In the genomic region with DNA sequence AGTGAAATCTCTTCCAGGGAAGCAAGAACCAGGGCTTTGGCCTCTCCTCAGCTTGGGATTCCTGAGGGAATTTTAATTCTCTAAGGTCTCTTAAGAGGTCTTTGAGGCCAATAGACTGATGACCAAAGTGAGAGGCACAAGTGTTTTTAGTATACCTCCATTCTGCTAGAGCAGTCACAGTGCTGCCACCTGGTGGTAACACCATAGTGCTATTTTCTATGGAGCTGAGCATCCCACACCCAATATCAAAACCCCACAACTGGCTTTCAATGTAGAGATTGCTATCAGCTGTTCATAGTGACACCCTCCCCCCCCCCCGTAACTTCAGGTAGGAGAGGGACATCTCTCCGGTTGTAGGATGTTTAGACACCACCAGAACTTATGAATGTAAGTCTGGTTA, we compare ENCODE assay signal across 9 mouse cellular contexts. TPM values are rescaled to one million over a fixed set of nuclear protein-coding genes. Genes with fewer than 3 reads are reported as not detected.
DNase-seq lines count a peak whose midpoint lies in the region; ATAC-seq and TF ChIP-seq lines count a peak whose summit lies in the region.
"Had no signal": no experiment of that assay in that cellular context is flagged by ENCODE, and none has a peak within 500 bp of the region (broad histone marks: within the 10 kb centered on the region; RNA-seq: fewer than 3 reads in every experiment).

No protein-coding gene starts in this region.

- TF ChIP-seq POLR2A in limb, embryonic 14.5 days (IDR thresholded peaks at IDR 0.05; ENCODE audit: borderline replicate concordance, extremely low read depth, insufficient read depth, insufficient read length): no peak

- H3K4me3 ChIP-seq in forebrain, embryonic 13.5 days: no peak overlapping the region
- H3K4me3 ChIP-seq in limb, embryonic 14.5 days (replicated peaks; ENCODE audit: low read length): no peak overlapping the region
- H3K4me3 ChIP-seq: heart, embryonic 15.5 days had no signal

- peak; percentile 55; the same call in 1 of the 2 replicates for ATAC-seq in forebrain, embryonic 13.5 days
- no peak for ATAC-seq in limb, embryonic 14.5 days (ENCODE audit: low FRiP score, low read depth)

- no peaks in the 10 kb centered on the region for H3K27me3 ChIP-seq in forebrain, embryonic 13.5 days
- no peaks in the 10 kb centered on the region for H3K27me3 ChIP-seq in limb, embryonic 14.5 days (ENCODE audit: control insufficient read depth, insufficient read depth, low read length)

- no peak overlapping the region for H3K9ac ChIP-seq in forebrain, embryonic 13.5 days
- no peak overlapping the region for H3K9ac ChIP-seq in limb, embryonic 14.5 days (ENCODE audit: low read depth, low read length, severe bottlenecking)
- H3K9ac ChIP-seq: heart, embryonic 15.5 days had no signal

- peak; percentile 35 to 50 for DNase-seq in urinary bladder, adult 18-20 months (ENCODE audit: low spot score in 2 of 2)
- no peak for DNase-seq in urinary bladder, adult 2 months (ENCODE audit: low spot score)
- DNase-seq in c-Kit-positive CD71-negative TER-119-negative erythroid progenitor cells, embryonic 14.5 days (ENCODE audit: low read depth): peak; percentile 64
- peak; percentile 56 to 82 for DNase-seq in kidney, adult 8-10 months
- peak; percentile 83 for DNase-seq in limb, embryonic 14.5 days (ENCODE audit: low spot score)
- peak; percentile 32 for DNase-seq in retina, adult 2 months (ENCODE audit: low read depth, low spot score)
- peak; percentile 77 for DNase-seq in thymus, postnatal 25 days

- no peaks in the 10 kb centered on the region for H3K36me3 ChIP-seq in forebrain, embryonic 13.5 days (ENCODE audit: poor library complexity, severe bottlenecking)
- H3K36me3 ChIP-seq in limb, embryonic 14.5 days (ENCODE audit: control insufficient read depth, insufficient read depth, low read length): no peaks in the 10 kb centered on the region
- H3K36me3 ChIP-seq: heart, embryonic 15.5 days had no signal

- no peak overlapping the region for H3K4me2 ChIP-seq in forebrain, embryonic 13.5 days
- H3K4me2 ChIP-seq in limb, embryonic 14.5 days (replicated peaks; ENCODE audit: low read depth, low read length, severe bottlenecking): no peak overlapping the region
- H3K4me2 ChIP-seq: heart, embryonic 15.5 days had no signal

- 17% methylated on average over 2 of the region's 2 CpGs for WGBS in forebrain, embryonic 13.5 days
- 15% methylated on average over 2 of the region's 2 CpGs for WGBS in limb, embryonic 14.5 days

- no peak overlapping the region for H3K27ac ChIP-seq in forebrain, embryonic 13.5 days
- no peak overlapping the region for H3K27ac ChIP-seq in limb, embryonic 14.5 days (replicated peaks; ENCODE audit: low read depth, low read length)
- H3K27ac ChIP-seq: heart, embryonic 15.5 days had no signal

- H3K4me1 ChIP-seq in forebrain, embryonic 13.5 days: no peaks in the 10 kb centered on the region
- H3K4me1 ChIP-seq in limb, embryonic 14.5 days (ENCODE audit: control insufficient read depth, insufficient read depth, low read length): no peaks in the 10 kb centered on the region
- H3K4me1 ChIP-seq: heart, embryonic 15.5 days had no signal

- H3K9me3 ChIP-seq in forebrain, embryonic 13.5 days (replicated peaks): no peaks in the 10 kb centered on the region
- no peaks in the 10 kb centered on the region for H3K9me3 ChIP-seq in limb, embryonic 14.5 days (ENCODE audit: control insufficient read depth, low read length)
- H3K9me3 ChIP-seq: heart, embryonic 15.5 days had no signal

RNA-seq across cellular contexts. Expression of gene Trim31, which starts 16.2 kb away (rescaled TPM):
- not detected in 2 replicates for polyA plus RNA-seq in urinary bladder, adult 2 months (2012; rRNA removed)
- polyA plus RNA-seq in forebrain, embryonic 13.5 days (2015; fragmentation: Nextera tagmentation; extraction: Ambion mirVana): not detected in 2 replicates
- polyA plus RNA-seq in limb, embryonic 14.5 days (2012; rRNA removed): not detected in 2 replicates
- polyA plus RNA-seq in limb, embryonic 14.5 days (2014; fragmentation: Nextera tagmentation; extraction: Ambion mirVana): not detected in 2 replicates
- polyA plus RNA-seq: heart, embryonic 15.5 days had no signal

RNA-seq across cellular contexts. Expression of gene Trim40, which starts 24.2 kb away (rescaled TPM):
- 0.15 and 0.41 TPM in 2 replicates for polyA plus RNA-seq in urinary bladder, adult 2 months (2012; rRNA removed)
- polyA plus RNA-seq in forebrain, embryonic 13.5 days (2015; fragmentation: Nextera tagmentation; extraction: Ambion mirVana): not detected in 2 replicates
- polyA plus RNA-seq in limb, embryonic 14.5 days (2012; rRNA removed): 0.08 TPM in 1 of 2 replicates, not detected in the other
- polyA plus RNA-seq in limb, embryonic 14.5 days (2014; fragmentation: Nextera tagmentation; extraction: Ambion mirVana): not detected in 2 replicates
- polyA plus RNA-seq: heart, embryonic 15.5 days had no signal

RNA-seq across cellular contexts. Expression of gene Rnf39, which starts 28.6 kb away (rescaled TPM):
- polyA plus RNA-seq in urinary bladder, adult 2 months (2012; rRNA removed): 8.9 and 11.0 TPM in 2 replicates
- polyA plus RNA-seq in forebrain, embryonic 13.5 days (2015; fragmentation: Nextera tagmentation; extraction: Ambion mirVana): 0.21 and 0.83 TPM in 2 replicates
- polyA plus RNA-seq in limb, embryonic 14.5 days (2012; rRNA removed): 3.2 and 4.0 TPM in 2 replicates
- polyA plus RNA-seq in limb, embryonic 14.5 days (2014; fragmentation: Nextera tagmentation; extraction: Ambion mirVana): 2.8 and 3.5 TPM in 2 replicates

RNA-seq across cellular contexts. Expression of gene Ppp1r11, which starts 37.4 kb away (rescaled TPM):
- polyA plus RNA-seq in urinary bladder, adult 2 months (2012; rRNA removed): 114 and 122 TPM in 2 replicates
- 161 and 162 TPM in 2 replicates for polyA plus RNA-seq in forebrain, embryonic 13.5 days (2015; fragmentation: Nextera tagmentation; extraction: Ambion mirVana)
- 81.5 and 116 TPM in 2 replicates for polyA plus RNA-seq in limb, embryonic 14.5 days (2012; rRNA removed)
- polyA plus RNA-seq in limb, embryonic 14.5 days (2014; fragmentation: Nextera tagmentation; extraction: Ambion mirVana): 125 and 128 TPM in 2 replicates

RNA-seq across cellular contexts. Expression of gene Znrd1, which starts 44.3 kb away (rescaled TPM):
- polyA plus RNA-seq in urinary bladder, adult 2 months (2012; rRNA removed): 38.3 and 39.6 TPM in 2 replicates
- polyA plus RNA-seq in forebrain, embryonic 13.5 days (2015; fragmentation: Nextera tagmentation; extraction: Ambion mirVana): 92.3 and 95.3 TPM in 2 replicates
- polyA plus RNA-seq in limb, embryonic 14.5 days (2012; rRNA removed): 73.7 and 81.6 TPM in 2 replicates
- 103 and 108 TPM in 2 replicates for polyA plus RNA-seq in limb, embryonic 14.5 days (2014; fragmentation: Nextera tagmentation; extraction: Ambion mirVana)
